Mouse (Mus musculus): ENCODE data around the gene Pawr.
A peak's percentile ranks its signal among the peaks of the same experiment; 100 is the strongest.

Pawr gene

GRCm38 (mm10) chr10:108331784-108332561 is at the start of gene Pawr:
TSS of gene Pawr (plus strand) at chr10:108332121.
- DNase-seq (ENCODE audit: low spot score in 2 of 2): peak; percentile 69 to 78

GRCm38 (mm10) chr10:108282351-108282750 is 49.6 kb upstream of the Pawr start:
- no peak for DNase-seq (ENCODE audit: low spot score in 2 of 2)

GRCm38 (mm10) chr10:108283418-108283817 is 48.5 kb upstream of the Pawr start:
- DNase-seq (ENCODE audit: low spot score in 2 of 2): no peak

- no peak for DNase-seq (ENCODE audit: low spot score in 2 of 2)
These were observed 48.1 kb upstream of the Pawr start for GRCm38 (mm10) chr10:108283837-108284236.

- DNase-seq (ENCODE audit: low spot score in 2 of 2): no peak
These were observed 47.5 kb upstream of the Pawr start for GRCm38 (mm10) chr10:108284445-108284844.

- DNase-seq (ENCODE audit: low spot score in 2 of 2): no peak
These were observed 46.9 kb upstream of the Pawr start for GRCm38 (mm10) chr10:108284977-108285376.

- DNase-seq (ENCODE audit: low spot score in 2 of 2): no peak
These were observed 45.1 kb upstream of the Pawr start for GRCm38 (mm10) chr10:108286658-108287437.

GRCm38 (mm10) chr10:108287438-108287801 is 44.5 kb upstream of the Pawr start:
- no peak for DNase-seq (ENCODE audit: low spot score in 2 of 2)

GRCm38 (mm10) chr10:108290046-108290445 is 41.9 kb upstream of the Pawr start:
- DNase-seq (ENCODE audit: low spot score in 2 of 2): no peak

- DNase-seq (ENCODE audit: low spot score in 2 of 2): no peak
These were observed 40.0 kb upstream of the Pawr start for GRCm38 (mm10) chr10:108291688-108292471.

GRCm38 (mm10) chr10:108292651-108293050 is 39.3 kb upstream of the Pawr start:
- no peak for DNase-seq (ENCODE audit: low spot score in 2 of 2)

GRCm38 (mm10) chr10:108293620-108294195 is 38.2 kb upstream of the Pawr start:
- peak; percentile 10 to 25 for DNase-seq (ENCODE audit: low spot score in 2 of 2)

GRCm38 (mm10) chr10:108294766-108295165 is 37.2 kb upstream of the Pawr start:
- no peak for DNase-seq (ENCODE audit: low spot score in 2 of 2)

- no peak for DNase-seq (ENCODE audit: low spot score in 2 of 2)
These were observed 35.5 kb upstream of the Pawr start for GRCm38 (mm10) chr10:108296446-108296845.

- DNase-seq (ENCODE audit: low spot score in 2 of 2): no peak
These were observed 33.7 kb upstream of the Pawr start for GRCm38 (mm10) chr10:108298261-108298660.

GRCm38 (mm10) chr10:108298841-108299545 is 32.9 kb upstream of the Pawr start:
- no peak for DNase-seq (ENCODE audit: low spot score in 2 of 2)

GRCm38 (mm10) chr10:108299828-108300227 is 32.1 kb upstream of the Pawr start:
- DNase-seq (ENCODE audit: low spot score in 2 of 2): no peak

GRCm38 (mm10) chr10:108300843-108301242 is 31.1 kb upstream of the Pawr start:
- DNase-seq (ENCODE audit: low spot score in 2 of 2): peak; percentile 61 to 83

GRCm38 (mm10) chr10:108307772-108308171 is 24.1 kb upstream of the Pawr start:
- DNase-seq (ENCODE audit: low spot score in 2 of 2): no peak

GRCm38 (mm10) chr10:108310195-108310594 is 21.7 kb upstream of the Pawr start:
- no peak for DNase-seq (ENCODE audit: low spot score in 2 of 2)

- no peak for DNase-seq (ENCODE audit: low spot score in 2 of 2)
These were observed 20.5 kb upstream of the Pawr start for GRCm38 (mm10) chr10:108311396-108311795.
